Mouse (Mus musculus) MEL (cell line): ENCODE measurements around the gene Csnk2b. TPM values are rescaled to one million over a fixed set of nuclear protein-coding genes. Genes with fewer than 3 reads are reported as not detected.

Experiments used
- DNase-seq: peaks from one replicate; pipeline ENCODE4 v3.0.0; 2011; ENCODE audit warnings: low read depth, low spot score
- H3K27ac ChIP-seq: 2 replicates; pipeline ENCODE4 v1.5.1; 2012; ENCODE audit warnings: low read depth, mild to moderate bottlenecking, control low read depth, low read length, moderate library complexity; ENCODE audit not compliant: control insufficient read depth
- H3K27me3 ChIP-seq, 2 experiments: fragments of 150-350 bp in 1 of 2; sonication (generic) in 1 of 2; 2 replicates each; pipeline ENCODE4 v1.6.1; 2012; ENCODE audit warnings: low read length in 2 of 2, mild to moderate bottlenecking in 2 of 2, improper control_type of control experiment in 1 of 2, moderate library complexity in 1 of 2; ENCODE audit not compliant: insufficient read depth in 2 of 2, control insufficient read depth in 1 of 2
- H3K36me3 ChIP-seq, 2 experiments: 2 replicates each; pipeline ENCODE4 v1.6.1; 2012 to 2014; ENCODE audit warnings: low read length in 2 of 2, improper control_type of control experiment in 1 of 2, inconsistent platforms in 1 of 2, mild to moderate bottlenecking in 1 of 2; ENCODE audit not compliant: insufficient read depth in 2 of 2, control insufficient read depth in 1 of 2
- H3K4me1 ChIP-seq, 2 experiments: fragments of 150-350 bp in 1 of 2; sonication (generic) in 1 of 2; 2 replicates each; pipeline ENCODE4 v1.6.1; 2012; ENCODE audit warnings: low read length in 2 of 2, improper control_type of control experiment in 1 of 2, mild to moderate bottlenecking in 1 of 2; ENCODE audit not compliant: insufficient read depth in 2 of 2, control insufficient read depth in 1 of 2
- H3K4me3 ChIP-seq, 2 experiments: fragments of 150-350 bp in 1 of 2; sonication (generic) in 1 of 2; 2 replicates each; pipeline ENCODE4 v1.5.1; 2012; ENCODE audit warnings: low read depth in 2 of 2, low read length in 2 of 2, mild to moderate bottlenecking in 2 of 2, moderate library complexity in 2 of 2, control low read depth in 1 of 2, improper control_type of control experiment in 1 of 2; ENCODE audit not compliant: control insufficient read depth in 1 of 2, insufficient read depth in 1 of 2
- H3K79me2 ChIP-seq: 2 replicates; pipeline ENCODE4 v1.6.1; 2012; ENCODE audit warnings: mild to moderate bottlenecking, low read length, moderate library complexity; ENCODE audit not compliant: control insufficient read depth, poor library complexity, insufficient read depth
- H3K9ac ChIP-seq: 2 replicates; pipeline ENCODE4 v1.6.1; 2012; ENCODE audit warnings: low read depth, mild to moderate bottlenecking, control low read depth, low read length, moderate library complexity; ENCODE audit not compliant: control insufficient read depth, poor library complexity, severe bottlenecking
- H3K9me3 ChIP-seq: fragments of 150-350 bp; sonication (generic); replicated peaks from 2 replicates; pipeline ENCODE4 v1.6.1; 2012; ENCODE audit warnings: mild to moderate bottlenecking, low read length, improper control_type of control experiment, moderate library complexity; ENCODE audit not compliant: insufficient read depth
- CTCF ChIP-seq, 3 experiments: IDR thresholded peaks in 2 of 3; conservative IDR thresholded peaks in 1 of 3; 2 replicates each; pipeline ENCODE4 v1.5.1; 2011 to 2012; ENCODE audit warnings: low read length in 3 of 3, low read depth in 2 of 3, mild to moderate bottlenecking in 2 of 3, improper control_type of control experiment in 1 of 3, inconsistent platforms in 1 of 3, mixed read lengths in 1 of 3, moderate library complexity in 1 of 3; ENCODE audit not compliant: control insufficient read depth in 1 of 3, insufficient read depth in 1 of 3, poor library complexity in 1 of 3, severe bottlenecking in 1 of 3
- EP300 ChIP-seq, 2 experiments: IDR thresholded peaks; 2 replicates each; pipeline ENCODE4 v1.6.1; 2011; ENCODE audit warnings: improper control_type of control experiment in 2 of 2, low read length in 2 of 2, low read depth in 1 of 2, mild to moderate bottlenecking in 1 of 2
- ETS1 ChIP-seq: IDR thresholded peaks from 2 replicates; pipeline ENCODE4 v1.6.1; 2012; ENCODE audit warnings: low read depth, mild to moderate bottlenecking, inconsistent platforms, low read length, improper control_type of control experiment, moderate library complexity
- GABPA ChIP-seq: IDR thresholded peaks from 2 replicates; pipeline ENCODE4 v1.6.1; 2012; ENCODE audit warnings: low read depth, mild to moderate bottlenecking, inconsistent platforms, low read length, improper control_type of control experiment, moderate library complexity
- GATA1 ChIP-seq: IDR thresholded peaks from 2 replicates; pipeline ENCODE4 v1.6.1; 2011; ENCODE audit warnings: low read depth, low read length, improper control_type of control experiment
- HCFC1 ChIP-seq: IDR thresholded peaks from 2 replicates; pipeline ENCODE4 v1.6.1; 2012; ENCODE audit warnings: low read depth, mild to moderate bottlenecking, inconsistent platforms, low read length, improper control_type of control experiment, moderate library complexity
- MAFK ChIP-seq: IDR thresholded peaks from 2 replicates; pipeline ENCODE4 v1.6.1; 2011; ENCODE audit warnings: low read depth, mild to moderate bottlenecking, low read length, improper control_type of control experiment, borderline replicate concordance
- MEF2A ChIP-seq: IDR thresholded peaks from 2 replicates; pipeline ENCODE4 v1.6.1; 2014; ENCODE audit warnings: low read depth, mild to moderate bottlenecking, inconsistent platforms, low read length, improper control_type of control experiment; ENCODE audit not compliant: poor library complexity, insufficient replicate concordance, severe bottlenecking; ENCODE audit errors: extremely low read depth
- MXI1 ChIP-seq: IDR thresholded peaks from 2 replicates; pipeline ENCODE4 v1.6.1; 2011; ENCODE audit warnings: mild to moderate bottlenecking, low read depth, low read length, improper control_type of control experiment
- NELFE ChIP-seq: IDR thresholded peaks from 2 replicates; pipeline ENCODE4 v1.6.1; 2011; ENCODE audit warnings: low read depth, low read length, improper control_type of control experiment
- POLR2AphosphoS5 ChIP-seq: IDR thresholded peaks from 2 replicates; pipeline ENCODE4 v1.6.1; 2012; ENCODE audit warnings: low read depth, borderline replicate concordance, mild to moderate bottlenecking, inconsistent platforms, low read length, moderate library complexity, mixed read lengths
- RAD21 ChIP-seq: IDR thresholded peaks from 2 replicates; pipeline ENCODE4 v1.6.1; 2011; ENCODE audit warnings: mild to moderate bottlenecking, low read depth, low read length, improper control_type of control experiment
- TAL1 ChIP-seq: IDR thresholded peaks from 2 replicates; pipeline ENCODE4 v1.6.1; 2012; ENCODE audit warnings: mild to moderate bottlenecking, inconsistent platforms, low read length, moderate library complexity, mixed read lengths
- TBP ChIP-seq: IDR thresholded peaks from 2 replicates; pipeline ENCODE4 v1.8.0; 2011; ENCODE audit warnings: low read depth, low read length, improper control_type of control experiment
- USF2 ChIP-seq, 2 experiments: IDR thresholded peaks; 2 replicates each; pipeline ENCODE4 v1.6.1; 2011 to 2012; ENCODE audit warnings: improper control_type of control experiment in 2 of 2, low read length in 2 of 2, borderline replicate concordance in 1 of 2, inconsistent platforms in 1 of 2, low read depth in 1 of 2, mild to moderate bottlenecking in 1 of 2; ENCODE audit not compliant: insufficient read depth in 1 of 2
- polyA plus RNA-seq, 2 experiments: library from polyadenylated mRNA; stranded (reverse) in 1 of 2; unstranded in 1 of 2; fragments of >175 nt in 1 of 2; fragments of >200 nt in 1 of 2; gene quantifications; 2 replicates each; pipeline versions ENCODE4 v1.2.1 to v1.2.4; 2012; ENCODE audit warnings: low replicate concordance in 2 of 2, low read depth in 1 of 2; ENCODE audit not compliant: insufficient read length in 2 of 2, insufficient read depth in 1 of 2, missing spikeins in 1 of 2
- total RNA-seq: library from RNA; depleted of rRNA; stranded (reverse); fragments of 300-350 nt; gene quantifications from 2 replicates; pipeline ENCODE4 v1.2.3, GENCODE M21; 2012

Gene Csnk2b
- total and polyA plus RNA-seq, 3 experiments, result 222 to 607 TPM; not detected in 1

GRCm38 (mm10) chr17:35141971-35142370 lies 20.1 kb upstream of the Csnk2b start:
- H3K9me3 ChIP-seq, result no peaks in the 10 kb centered on the region
- no peak overlapping the region for H3K4me3 ChIP-seq
- no peak overlapping the region for H3K27ac ChIP-seq
- H3K79me2 ChIP-seq, result peaks cover 19% of the 10 kb centered on the region
- TF ChIP-seq POLR2AphosphoS5 (no peak), TAL1 (no peak), USF2 (IDR thresholded peaks at IDR 0.05; ENCODE audit: borderline replicate concordance in 1 of 2, insufficient read depth in 1 of 2, low read depth in 1 of 2, low read length in 2 of 2) (no peak), MEF2A (no peak), HCFC1 (no peak), EP300 (IDR thresholded peaks at IDR 0.05; ENCODE audit: low read depth in 1 of 2, low read length in 2 of 2) (no peak), TBP (no peak), MXI1 (no peak)
- H3K9ac ChIP-seq, result no peak overlapping the region
- no peak for DNase-seq
- no peaks in the 10 kb centered on the region for H3K27me3 ChIP-seq
- H3K36me3 ChIP-seq, result peaks cover 7 to 13% of the 10 kb centered on the region in 2 experiments
- H3K4me1 ChIP-seq, result peaks cover 0 to 5% of the 10 kb centered on the region in 2 experiments; a peak in 1 of 4 replicates

- Histone ChIP-seq H3K9ac (no peak overlapping the region), H3K27me3 (no peaks in the 10 kb centered on the region), H3K79me2 (peaks cover 33% of the 10 kb centered on the region), H3K9me3 (no peaks in the 10 kb centered on the region), H3K36me3 (peaks cover 10 to 14% of the 10 kb centered on the region in 2 experiments), H3K4me3 (no peak overlapping the region), H3K27ac (no peak overlapping the region), H3K4me1 (peaks cover 0 to 11% of the 10 kb centered on the region in 2 experiments; a peak in 2 of 4 replicates)
- DNase-seq, result no peak
- TF ChIP-seq NELFE (no peak), GATA1 (no peak), ETS1 (no peak), MXI1 (no peak), MAFK (no peak), GABPA (no peak), TBP (no peak), CTCF (IDR thresholded peaks at IDR 0.05 in 2 of 3, conservative IDR thresholded peaks at IDR 0.05 in 1 of 3; ENCODE audit: control insufficient read depth in 1 of 3, insufficient read depth in 1 of 3, low read depth in 2 of 3, low read length in 3 of 3, poor library complexity in 1 of 3, severe bottlenecking in 1 of 3) (no peak), RAD21 (no peak)
These were observed 18.7 kb upstream of the Csnk2b start for GRCm38 (mm10) chr17:35140490-35140996.
